Mouse (Mus musculus) forebrain, embryonic 12.5 days (tissue): ENCODE measurements around the gene Kcns1. TPM values are rescaled to one million over a fixed set of nuclear protein-coding genes. Genes with fewer than 3 reads are reported as not detected.

Experiments
- ATAC-seq: fragments of 200-750 bp; cut with Nextera tagmentation; 2 replicates; pipeline ENCODE4 v1.8.0; 2017; ENCODE audit warnings: moderate TSS enrichment; ENCODE audit not compliant: low FRiP score
- H3K27ac ChIP-seq: fragments of 300-500 bp; sonication (generic); 2 replicates; pipeline ENCODE4 v1.5.1; 2016; ENCODE audit warnings: mild to moderate bottlenecking
- H3K27me3 ChIP-seq: fragments of 300-500 bp; sonication (generic); 2 replicates; pipeline ENCODE4 v1.6.1; 2016; ENCODE audit warnings: mild to moderate bottlenecking
- H3K36me3 ChIP-seq: fragments of 300-500 bp; sonication (generic); replicated peaks from 2 replicates; pipeline ENCODE4 v1.6.1; 2016; ENCODE audit warnings: mild to moderate bottlenecking
- H3K4me1 ChIP-seq: fragments of 300-500 bp; sonication (generic); 2 replicates; pipeline ENCODE4 v1.6.1; 2016
- H3K4me2 ChIP-seq: fragments of 300-500 bp; sonication (generic); 2 replicates; pipeline ENCODE4 v1.6.1; 2016; ENCODE audit warnings: mild to moderate bottlenecking, moderate library complexity
- H3K4me3 ChIP-seq: fragments of 300-500 bp; sonication (generic); replicated peaks from 2 replicates; pipeline ENCODE4 v1.5.1; 2016; ENCODE audit warnings: mild to moderate bottlenecking
- H3K9ac ChIP-seq: fragments of 300-500 bp; sonication (generic); 2 replicates; pipeline ENCODE4 v1.6.1; 2016; ENCODE audit warnings: mild to moderate bottlenecking
- H3K9me3 ChIP-seq: fragments of 300-500 bp; sonication (generic); 2 replicates; pipeline ENCODE4 v1.6.1; 2016
- WGBS: fragments of 180-500 bp; shearing (Covaris S2); methylation state at CpG from one replicate; pipeline ENCODE4 v1.1.7; 2016; 5-methylcytosine and 5-hydroxymethylcytosine counted together
- polyA plus RNA-seq: library from polyadenylated mRNA; unstranded; fragments of >200 nt; fragmentation: Nextera tagmentation; extraction: Ambion mirVana; gene quantifications from 2 replicates; pipeline ENCODE4 v1.2.1, GENCODE M21; 2016

Gene Kcns1
- polyA plus RNA-seq, 1 experiment from 2014 or later: 0.18 TPM

DNA sequence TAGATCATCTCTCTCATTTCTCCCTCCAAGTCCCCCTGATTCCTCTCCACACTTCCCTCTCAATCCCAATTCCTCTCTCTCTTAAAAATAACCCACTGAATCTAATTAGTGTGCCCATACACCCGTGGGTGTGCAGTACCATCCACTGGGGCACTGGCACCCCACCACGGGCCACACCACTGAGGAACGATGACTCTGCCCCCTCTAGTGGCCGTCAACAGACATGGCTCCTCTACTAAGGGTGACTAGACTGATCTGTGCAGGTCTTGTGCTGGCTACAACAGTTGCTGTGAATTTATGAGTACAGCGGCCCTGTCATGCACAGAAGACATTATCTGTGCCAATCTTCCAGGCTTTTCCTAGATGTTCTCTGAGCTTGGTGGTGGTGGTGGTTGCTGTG is 17.8 kb upstream of the Kcns1 start:
- H3K27ac ChIP-seq: no peak overlapping the region
- 0 out of 2 replicates have a peak, but pooled peaks cover 2% of the 10 kb centered on the region for H3K27me3 ChIP-seq
- H3K36me3 ChIP-seq: no peaks in the 10 kb centered on the region
- no peaks in the 10 kb centered on the region for H3K9me3 ChIP-seq
- ATAC-seq: no peak
- H3K4me3 ChIP-seq: no peak overlapping the region
- no peak overlapping the region for H3K9ac ChIP-seq
- 36% methylated on average over 5 of the region's 5 CpGs for WGBS
- peaks cover 4% of the 10 kb centered on the region; the same call in 1 of the 2 replicates for H3K4me1 ChIP-seq
- H3K4me2 ChIP-seq: no peak overlapping the region

DNA sequence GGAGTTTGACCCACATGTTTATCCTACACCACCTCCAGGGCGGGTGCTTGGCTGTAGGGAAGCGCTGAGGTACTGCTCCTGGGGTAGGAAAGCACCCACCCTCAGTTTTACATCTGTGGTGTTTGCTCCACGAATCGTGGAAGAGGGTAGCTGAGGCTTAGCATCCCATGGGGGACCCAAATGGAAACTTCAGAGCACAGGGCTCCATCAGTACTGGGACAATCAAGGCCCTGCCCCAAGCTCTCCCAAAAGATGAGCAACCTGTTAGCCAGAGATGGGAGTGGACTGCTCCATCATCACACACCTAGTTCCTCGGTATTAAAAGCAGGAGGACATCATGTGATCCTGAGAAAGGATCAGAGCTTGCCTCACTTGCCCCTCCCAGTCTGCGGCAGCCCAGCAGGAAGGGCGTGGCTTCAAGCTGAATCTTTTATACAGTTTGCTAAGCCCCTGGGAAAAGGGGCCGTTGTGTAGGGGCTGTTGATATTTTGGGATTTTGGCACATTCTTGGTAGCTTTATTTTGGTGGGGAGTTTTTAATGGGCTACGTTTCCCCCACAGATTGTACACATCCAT is 13.3 kb upstream of the Kcns1 start:
- Histone ChIP-seq H3K27ac (no peak overlapping the region), H3K36me3 (no peaks in the 10 kb centered on the region), H3K9ac (no peak overlapping the region), H3K27me3 (0 out of 2 replicates have a peak, but pooled peaks cover 2% of the 10 kb centered on the region), H3K9me3 (no peaks in the 10 kb centered on the region), H3K4me3 (no peak overlapping the region), H3K4me2 (no peak overlapping the region), H3K4me1 (peaks cover 4% of the 10 kb centered on the region; the same call in 1 of the 2 replicates)
- no peak for ATAC-seq
- WGBS: 46% methylated on average over 9 of the region's 9 CpGs

DNA sequence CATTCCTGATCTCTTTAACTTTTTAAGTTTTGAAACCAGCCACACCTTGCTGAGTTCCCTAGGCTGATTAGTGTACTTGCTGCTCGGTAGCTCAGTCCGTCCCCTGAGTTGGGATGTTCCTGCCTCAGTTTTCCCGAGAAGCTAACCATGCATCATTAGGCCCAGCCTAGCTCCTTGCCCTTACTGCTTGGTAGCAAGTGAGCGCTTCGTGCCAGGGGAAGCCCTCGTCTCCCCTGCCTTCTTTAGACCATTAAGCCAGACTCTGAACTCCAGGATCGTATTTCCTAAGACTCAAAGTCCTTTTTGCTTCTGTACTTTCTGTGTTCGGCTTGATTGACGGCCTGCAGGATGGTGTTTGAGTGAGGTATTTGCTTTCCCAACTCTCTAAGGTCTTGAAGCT is 12.4 kb upstream of the Kcns1 start:
- no peaks in the 10 kb centered on the region for H3K9me3 ChIP-seq
- no peak overlapping the region for H3K27ac ChIP-seq
- no peak overlapping the region for H3K9ac ChIP-seq
- H3K4me1 ChIP-seq: peaks cover 4% of the 10 kb centered on the region; the same call in 1 of the 2 replicates
- WGBS: 70% methylated on average over 9 of the region's 9 CpGs
- H3K36me3 ChIP-seq: no peaks in the 10 kb centered on the region
- H3K27me3 ChIP-seq: 0 out of 2 replicates have a peak, but pooled peaks cover 2% of the 10 kb centered on the region
- ATAC-seq: no peak
- no peak overlapping the region for H3K4me3 ChIP-seq
- H3K4me2 ChIP-seq: no peak overlapping the region

DNA sequence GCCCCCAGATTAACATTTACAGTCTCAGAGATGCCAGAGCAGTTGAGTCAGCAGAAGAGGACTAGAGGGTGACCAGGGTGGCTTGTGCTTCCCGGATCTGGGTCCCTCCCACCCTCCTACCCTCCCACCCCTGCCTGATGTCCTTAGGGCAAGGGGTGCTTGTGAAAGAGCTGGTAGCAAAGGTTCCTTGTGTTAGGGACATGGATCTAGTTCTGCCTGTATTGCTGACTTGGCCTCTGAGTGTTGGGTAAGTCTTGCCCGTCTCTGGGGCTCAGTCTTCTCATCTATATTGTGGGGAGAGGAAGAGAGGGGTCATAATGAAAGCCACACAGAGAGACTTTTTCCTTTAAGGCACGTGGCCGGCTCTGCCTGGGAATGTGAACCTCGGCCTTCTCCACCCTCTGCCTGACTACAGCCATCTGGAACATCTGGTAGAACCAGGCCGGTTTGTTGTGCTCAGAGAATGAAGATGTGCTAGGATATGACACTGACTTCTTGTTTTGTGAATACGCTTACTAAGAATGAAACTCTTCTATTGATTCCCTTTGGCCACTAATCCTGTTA is 11.9 kb upstream of the Kcns1 start, which contains the start of gene Wfdc5:
TSS of gene Wfdc5 (minus strand) at position 51 of the 564 bp plus-strand sequence.
- H3K4me2 ChIP-seq: no peak within 1 kb of the TSS
- 0 out of 2 replicates have a peak, but pooled peaks cover 2% of the 10 kb centered on the region for H3K27me3 ChIP-seq
- no peak within 1 kb of the TSS for H3K9ac ChIP-seq
- ATAC-seq: no peak
- 72% methylated on average over 7 of the region's 7 CpGs for WGBS
- no peaks in the 10 kb centered on the region for H3K9me3 ChIP-seq
- H3K4me3 ChIP-seq: no peak within 1 kb of the TSS
- no peaks in the 10 kb centered on the region for H3K36me3 ChIP-seq
- H3K27ac ChIP-seq: no peak within 1 kb of the TSS
- peaks cover 4% of the 10 kb centered on the region; the same call in 1 of the 2 replicates for H3K4me1 ChIP-seq

DNA sequence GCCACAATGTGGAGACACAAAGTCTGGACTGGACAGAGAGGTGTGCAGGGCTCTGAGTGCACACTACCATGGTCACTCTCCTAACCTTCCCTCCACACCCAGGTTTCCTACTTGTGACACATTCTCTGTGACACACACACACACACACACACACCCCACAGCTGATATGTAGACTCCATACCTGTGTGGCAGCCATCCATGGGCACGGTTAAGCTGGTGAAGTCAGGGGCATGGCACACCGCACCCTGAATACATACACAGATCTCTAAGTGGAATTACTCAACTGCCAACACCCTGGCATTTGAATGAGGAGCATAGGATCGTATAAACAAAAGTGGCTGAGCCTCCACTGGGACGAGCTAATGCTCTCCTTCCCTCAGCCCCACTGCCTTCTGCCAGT is 9.9 kb upstream of the Kcns1 start:
- Histone ChIP-seq H3K36me3 (no peaks in the 10 kb centered on the region), H3K4me2 (no peak overlapping the region), H3K9me3 (no peaks in the 10 kb centered on the region), H3K9ac (no peak overlapping the region), H3K4me1 (peaks cover 6% of the 10 kb centered on the region; the same call in 1 of the 2 replicates), H3K27ac (no peak overlapping the region), H3K27me3 (peaks cover 10% of the 10 kb centered on the region; the same call in 1 of the 2 replicates), H3K4me3 (no peak overlapping the region)
- ATAC-seq: no peak
- WGBS: 87% methylated on average over 4 of the region's 4 CpGs

DNA sequence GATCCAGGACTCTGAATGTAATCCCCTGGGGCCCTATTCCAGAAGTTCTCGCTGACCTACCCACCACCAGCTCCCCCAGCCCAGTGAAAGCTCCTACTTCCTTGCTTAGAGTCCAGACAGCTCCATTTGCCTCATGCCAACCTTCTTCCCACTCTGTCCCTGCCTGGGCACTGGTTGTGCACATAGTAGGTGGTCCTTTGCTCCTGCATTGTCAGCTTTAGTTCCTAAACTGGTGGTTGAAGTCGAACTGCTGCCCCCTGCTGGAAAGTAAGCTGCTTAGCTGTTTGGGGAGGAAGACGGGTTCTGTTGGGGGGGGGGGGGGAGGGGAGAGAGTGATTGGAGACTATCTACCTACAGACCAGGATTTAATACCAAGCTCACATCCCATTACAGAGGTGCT is 9.2 kb upstream of the Kcns1 start:
- Histone ChIP-seq H3K27me3 (peaks cover 10% of the 10 kb centered on the region; the same call in 1 of the 2 replicates), H3K4me1 (peaks cover 6% of the 10 kb centered on the region; the same call in 1 of the 2 replicates), H3K27ac (no peak overlapping the region), H3K4me2 (no peak overlapping the region), H3K9me3 (no peaks in the 10 kb centered on the region), H3K36me3 (no peaks in the 10 kb centered on the region), H3K9ac (no peak overlapping the region), H3K4me3 (no peak overlapping the region)
- ATAC-seq: no peak
- 40% methylated on average over 3 of the region's 3 CpGs for WGBS

DNA sequence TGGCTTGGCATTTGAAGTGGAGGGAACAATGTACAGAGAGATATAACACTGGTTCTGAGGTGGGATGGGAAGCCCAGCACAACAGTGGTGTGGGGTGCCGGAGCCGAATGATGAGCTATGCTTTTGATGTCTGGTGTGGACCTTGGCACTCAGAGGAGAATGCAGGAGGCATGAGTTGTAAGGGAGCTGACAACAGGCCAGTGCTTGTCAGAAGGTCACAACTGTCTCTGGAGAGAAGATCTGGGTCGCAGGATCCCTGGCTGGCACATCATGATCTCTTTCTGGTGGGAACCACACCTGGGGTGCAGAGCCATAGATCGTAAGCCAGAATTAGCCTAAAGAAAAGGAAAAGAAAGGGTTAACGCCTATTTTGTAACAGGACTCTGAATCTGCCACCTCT is 6.9 kb upstream of the Kcns1 start:
- 92% methylated on average over 5 of the region's 5 CpGs for WGBS
- Histone ChIP-seq H3K4me1 (peaks cover 3% of the 10 kb centered on the region; the same call in 1 of the 2 replicates), H3K9me3 (no peaks in the 10 kb centered on the region), H3K9ac (no peak overlapping the region), H3K27ac (no peak overlapping the region), H3K4me3 (no peak overlapping the region), H3K36me3 (no peaks in the 10 kb centered on the region), H3K27me3 (peaks cover 23% of the 10 kb centered on the region; the same call in 1 of the 2 replicates), H3K4me2 (no peak overlapping the region)
- ATAC-seq: no peak

DNA sequence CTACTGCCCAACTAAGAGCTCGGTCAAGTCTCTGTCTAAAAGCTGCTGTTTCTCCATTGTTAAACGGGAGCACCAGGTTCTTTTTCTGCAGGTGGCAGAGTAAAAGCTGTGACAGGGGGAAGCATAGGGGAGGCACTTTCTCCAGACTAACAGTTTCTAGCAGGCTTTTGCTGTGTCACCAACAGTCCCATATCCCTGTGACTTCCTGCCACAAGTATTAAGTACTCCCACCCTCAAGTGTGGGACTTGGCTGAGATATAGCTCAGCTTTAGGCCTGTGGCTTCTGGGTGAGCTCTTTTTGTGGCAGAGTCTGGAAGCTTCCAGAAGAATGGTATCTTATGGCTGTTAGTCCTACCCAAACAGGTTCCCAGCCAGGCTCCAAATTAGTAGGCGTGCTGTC is 4.9 kb upstream of the Kcns1 start:
- 79% methylated on average over 3 of the region's 3 CpGs for WGBS
- Histone ChIP-seq H3K4me1 (peaks cover 14% of the 10 kb centered on the region), H3K9ac (no peak overlapping the region), H3K4me2 (no peak overlapping the region), H3K9me3 (no peaks in the 10 kb centered on the region), H3K27me3 (peaks cover 41% of the 10 kb centered on the region), H3K36me3 (no peaks in the 10 kb centered on the region), H3K27ac (no peak overlapping the region), H3K4me3 (no peak overlapping the region)
- ATAC-seq: no peak

DNA sequence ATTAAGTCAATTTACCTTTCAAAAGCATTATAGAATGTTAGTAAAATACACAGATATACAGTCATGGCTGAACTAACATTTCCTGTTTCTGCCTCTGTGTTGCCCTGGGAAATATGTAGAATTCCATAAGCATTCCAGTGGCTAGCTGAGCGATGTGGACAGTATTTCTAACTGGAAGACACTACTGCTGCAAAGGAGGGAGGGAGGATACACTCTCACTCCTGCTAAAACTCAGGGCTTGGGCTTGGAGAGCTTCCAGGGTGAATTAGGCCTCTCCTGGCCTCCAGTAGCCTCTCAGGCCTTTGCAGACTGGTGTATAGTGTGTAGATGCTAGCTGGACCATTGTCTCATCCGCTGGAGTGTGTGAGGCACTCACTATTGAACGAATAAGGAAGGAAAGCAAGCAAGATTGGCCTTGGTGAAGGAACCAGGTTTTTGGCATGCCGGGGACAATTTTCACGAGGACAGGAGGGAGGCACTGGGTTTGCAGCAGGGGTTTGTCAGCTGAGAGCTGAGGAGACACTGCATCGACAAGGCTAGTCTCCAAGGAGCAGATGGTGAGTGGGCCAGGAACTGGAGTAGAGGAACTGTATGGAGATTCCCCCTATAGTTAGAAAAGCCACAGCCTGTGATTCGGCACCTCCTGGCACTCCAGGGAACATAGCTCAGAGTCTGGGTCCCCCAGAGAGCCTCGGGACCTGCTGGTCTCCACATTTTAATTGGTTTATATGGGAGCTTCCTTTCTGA is 3.9 kb upstream of the Kcns1 start:
- no peak for ATAC-seq
- peaks cover 51% of the 10 kb centered on the region for H3K27me3 ChIP-seq
- H3K4me1 ChIP-seq: peaks cover 18% of the 10 kb centered on the region
- H3K9ac ChIP-seq: no peak overlapping the region
- no peaks in the 10 kb centered on the region for H3K9me3 ChIP-seq
- WGBS: 82% methylated on average over 8 of the region's 8 CpGs
- no peaks in the 10 kb centered on the region for H3K36me3 ChIP-seq
- H3K27ac ChIP-seq: no peak overlapping the region
- no peak overlapping the region for H3K4me2 ChIP-seq
- H3K4me3 ChIP-seq: no peak overlapping the region

DNA sequence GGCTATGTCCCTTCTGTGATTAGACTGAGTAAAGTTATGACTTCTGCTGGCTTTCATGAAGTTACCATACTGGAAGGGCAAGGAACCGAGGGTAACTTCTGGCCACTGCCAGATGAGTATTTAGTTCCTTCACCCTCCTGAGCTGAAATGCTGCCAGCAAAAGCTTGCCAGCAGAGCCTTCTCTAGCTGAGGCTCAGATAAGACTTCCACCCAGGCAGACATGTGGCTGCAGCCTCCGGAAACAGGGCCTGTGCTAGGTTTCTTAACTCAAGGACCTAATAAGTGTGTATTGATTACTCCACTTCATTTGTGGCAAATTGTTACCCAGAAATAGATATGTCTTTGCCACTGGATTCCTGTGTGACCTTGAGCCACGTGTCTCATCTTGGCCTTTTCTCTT is 2.5 kb upstream of the Kcns1 start:
- ATAC-seq: no peak

DNA sequence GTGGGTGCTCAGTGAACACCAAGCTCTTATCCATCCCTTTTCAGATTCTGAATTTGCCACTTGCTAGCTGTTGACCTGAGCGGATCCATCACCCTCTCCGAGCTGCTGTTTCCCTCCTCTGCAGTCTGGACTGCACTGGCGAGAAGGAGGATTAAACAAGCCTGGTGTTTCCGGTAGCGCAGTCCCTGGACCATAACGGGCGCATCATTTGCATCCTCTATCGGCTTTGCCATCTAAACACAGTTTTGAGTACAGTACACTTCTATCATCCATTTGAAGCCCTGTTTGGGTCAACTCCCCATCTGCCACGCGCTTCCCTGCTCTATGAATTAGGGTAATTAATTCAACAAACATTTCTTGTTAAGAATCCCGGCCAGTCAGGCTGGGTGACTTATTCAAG is 587 bp downstream of the Kcns1 start:
- Histone ChIP-seq H3K4me3 (no peak overlapping the region; the same call in 1 of the 2 replicates), H3K27me3 (peaks cover 86% of the 10 kb centered on the region), H3K9me3 (0 out of 2 replicates have a peak, but pooled peaks cover 2% of the 10 kb centered on the region), H3K36me3 (no peaks in the 10 kb centered on the region), H3K9ac (no peak overlapping the region), H3K27ac (no peak overlapping the region), H3K4me1 (peaks cover 29% of the 10 kb centered on the region), H3K4me2 (peak overlapping the region; percentile 59)
- no peak for ATAC-seq
- 3% methylated on average over 11 of the region's 11 CpGs for WGBS

More for the DNA sequence above, 2.5 kb upstream of the Kcns1 start:
- no peak overlapping the region for H3K9ac ChIP-seq
- H3K27me3 ChIP-seq: peaks cover 65% of the 10 kb centered on the region
- H3K9me3 ChIP-seq: 0 out of 2 replicates have a peak, but pooled peaks cover 2% of the 10 kb centered on the region
- H3K27ac ChIP-seq: no peak overlapping the region
- H3K4me1 ChIP-seq: peaks cover 24% of the 10 kb centered on the region
- no peak overlapping the region for H3K4me2 ChIP-seq
- 74% methylated on average over 3 of the region's 3 CpGs for WGBS
- H3K36me3 ChIP-seq: no peaks in the 10 kb centered on the region
- no peak overlapping the region for H3K4me3 ChIP-seq

DNA sequence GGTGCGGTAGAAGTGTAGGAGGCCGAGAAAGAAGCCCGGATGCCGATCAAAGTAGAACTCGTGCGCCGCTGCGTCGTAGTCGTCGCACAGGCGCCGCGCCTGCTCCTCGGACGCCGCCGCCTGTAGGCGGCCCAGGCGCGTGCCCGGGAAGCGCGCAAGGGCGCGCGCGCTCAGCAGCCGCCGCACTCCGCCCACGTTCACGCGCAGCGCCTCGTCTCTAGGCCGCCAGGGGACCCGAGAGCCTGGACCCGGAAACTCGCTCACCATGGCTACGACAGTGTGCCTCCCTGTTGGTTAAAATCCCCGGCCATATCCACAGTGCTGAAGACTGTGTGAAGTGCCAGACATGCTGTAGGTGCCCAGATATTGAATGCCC is 2.4 kb downstream of the Kcns1 start:
- peaks cover 84% of the 10 kb centered on the region for H3K27me3 ChIP-seq
- H3K27ac ChIP-seq: no peak overlapping the region
- WGBS: 10% methylated on average over 42 of the region's 42 CpGs
- no peak overlapping the region for H3K9ac ChIP-seq
- ATAC-seq: peak; percentile 64; the same call in 1 of the 2 replicates
- 0 out of 2 replicates have a peak, but pooled peaks cover 2% of the 10 kb centered on the region for H3K9me3 ChIP-seq
- H3K4me1 ChIP-seq: peaks cover 29% of the 10 kb centered on the region
- peak overlapping the region; percentile 37 for H3K4me3 ChIP-seq
- H3K36me3 ChIP-seq: no peaks in the 10 kb centered on the region
- peak overlapping the region; percentile 52 for H3K4me2 ChIP-seq
